Mouse (Mus musculus) heart, adult 2 months (tissue): ENCODE data around the gene Mllt11. TPM values are rescaled to one million over a fixed set of nuclear protein-coding genes. Genes with fewer than 3 reads are reported as not detected.

Experiments used
- DNase-seq, 2 experiments: peaks; one replicate each; pipeline ENCODE4 v3.0.0; 2021
- H3K27ac ChIP-seq: fragments of 200-600 bp; 2 replicates; pipeline ENCODE4 v1.8.1; 2022
- H3K27me3 ChIP-seq: fragments of 200-500 bp; 2 replicates; pipeline ENCODE4 v1.6.1; 2012; ENCODE audit warnings: mild to moderate bottlenecking, low read length, inconsistent platforms, mixed read lengths; ENCODE audit not compliant: control insufficient read depth, insufficient read depth
- H3K36me3 ChIP-seq: fragments of 200-500 bp; 2 replicates; pipeline ENCODE4 v1.6.1; 2012; ENCODE audit warnings: low read length, inconsistent platforms; ENCODE audit not compliant: control insufficient read depth, insufficient read depth
- H3K4me1 ChIP-seq: fragments of 200-500 bp; 2 replicates; pipeline ENCODE4 v1.6.1; 2011; ENCODE audit warnings: low read length; ENCODE audit not compliant: control insufficient read depth, insufficient read depth
- H3K4me3 ChIP-seq: fragments of 200-600 bp; 2 replicates; pipeline ENCODE4 v1.8.1; 2022
- H3K79me2 ChIP-seq: fragments of 200-500 bp; replicated peaks from 2 replicates; pipeline ENCODE4 v1.6.1; 2012; ENCODE audit warnings: mild to moderate bottlenecking, inconsistent platforms, low read length, moderate library complexity, mixed read lengths; ENCODE audit not compliant: control insufficient read depth, insufficient read depth
- H3K9ac ChIP-seq: fragments of 200-500 bp; 2 replicates; pipeline ENCODE4 v1.6.1; 2012; ENCODE audit warnings: low read depth, mild to moderate bottlenecking, control low read depth, inconsistent platforms, low read length, mixed read lengths
- CTCF ChIP-seq: fragments of 200-600 bp; IDR thresholded peaks from 2 replicates; pipeline ENCODE4 v1.8.1; 2022; ENCODE audit warnings: antibody characterized with exemption, mild to moderate bottlenecking, moderate library complexity
- EP300 ChIP-seq: fragments of 200-500 bp; IDR thresholded peaks from 2 replicates; pipeline ENCODE4 v1.6.1; 2011; ENCODE audit warnings: low read depth, low read length, control low read depth; ENCODE audit not compliant: insufficient read depth
- POLR2A ChIP-seq: fragments of 200-500 bp; IDR thresholded peaks from 2 replicates; pipeline ENCODE4 v1.6.1; 2011; ENCODE audit warnings: mild to moderate bottlenecking, low read depth, low read length, control low read depth; ENCODE audit not compliant: insufficient read depth
- WGBS: fragments of 180-500 bp; shearing (Covaris S2); methylation state at CpG from one replicate; pipeline ENCODE4 v1.1.7; 2018; 5-methylcytosine and 5-hydroxymethylcytosine counted together
- intact Hi-C: fragments of 180-260 bp; cut with DNase I; formaldehyde crosslinking; loops from one replicate; pipeline ENCODE4 v1.15.1; 2025
- polyA plus RNA-seq: library from polyadenylated mRNA; depleted of rRNA; stranded (reverse); fragments of >200 nt; gene quantifications from 2 replicates; pipeline ENCODE4 v1.2.3, GENCODE M21; 2012
- total RNA-seq, 2 experiments: library from RNA; stranded (reverse); gene quantifications; 2 replicates each; pipeline ENCODE4 v1.2.3; 2021

Mllt11 gene
- total and polyA plus RNA-seq, 3 experiments: 5.6 to 13.7 (median 6.9) TPM

DNA sequence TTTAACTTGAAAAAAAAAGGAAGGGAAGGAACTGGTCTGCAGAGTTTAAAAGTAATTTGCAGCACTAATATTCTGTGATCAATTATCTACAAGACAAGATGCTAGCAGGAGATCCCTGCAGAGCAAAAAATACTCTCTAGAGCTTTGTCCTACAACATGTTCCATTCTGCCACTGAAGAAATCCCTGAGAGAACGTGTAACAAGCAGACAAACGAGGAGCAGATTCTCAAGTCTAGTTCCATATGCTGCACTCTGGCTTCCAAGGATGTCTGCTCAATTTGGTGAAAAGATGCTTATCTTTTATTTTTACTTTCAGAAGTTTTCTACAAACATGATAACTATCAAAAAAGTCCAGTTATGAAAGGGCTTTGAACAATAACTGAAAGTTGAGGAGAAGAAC lies 31.4 kb downstream of the Mllt11 start:
- Histone ChIP-seq H3K9ac (no peak overlapping the region), H3K27me3 (no peaks in the 10 kb centered on the region), H3K36me3 (no peaks in the 10 kb centered on the region; the same call in none of the 2 replicates), H3K79me2 (no peaks in the 10 kb centered on the region), H3K27ac (no peak overlapping the region), H3K4me3 (no peak overlapping the region), H3K4me1 (no peaks in the 10 kb centered on the region)
- TF ChIP-seq CTCF (no peak), POLR2A (no peak), EP300 (no peak)
- WGBS: 87% methylated on average over 2 of the region's 2 CpGs
- DNase-seq: no peak
- intact Hi-C loops: no loop called here

DNA sequence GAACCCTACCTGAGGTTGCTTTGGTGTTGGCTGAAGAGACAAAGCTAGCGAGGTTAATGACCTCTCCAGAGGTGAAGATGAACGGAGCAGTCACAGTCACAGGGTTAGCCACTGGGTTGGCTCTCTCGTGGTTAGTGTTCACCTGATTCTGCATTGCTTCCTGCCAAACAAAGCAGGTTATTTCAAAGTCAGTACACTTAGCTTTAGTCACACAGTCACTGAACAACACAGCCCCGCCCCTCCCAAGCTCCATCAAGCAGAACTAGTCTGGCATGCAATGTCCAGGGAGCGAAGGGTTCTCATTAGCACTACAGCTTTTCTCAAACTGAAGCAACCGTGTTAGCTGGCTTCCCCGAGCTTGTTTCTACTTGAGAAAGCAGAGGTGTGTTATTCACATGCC lies 31.8 kb downstream of the Mllt11 start:
- H3K4me3 ChIP-seq: no peak overlapping the region
- intact Hi-C loops: no loop called here
- no peaks in the 10 kb centered on the region for H3K27me3 ChIP-seq
- no peaks in the 10 kb centered on the region; the same call in none of the 2 replicates for H3K36me3 ChIP-seq
- DNase-seq: no peak
- no peaks in the 10 kb centered on the region for H3K4me1 ChIP-seq
- H3K9ac ChIP-seq: no peak overlapping the region
- no peaks in the 10 kb centered on the region for H3K79me2 ChIP-seq
- TF ChIP-seq CTCF (no peak), POLR2A (no peak), EP300 (no peak)
- 86% methylated on average over 7 of the region's 7 CpGs for WGBS
- H3K27ac ChIP-seq: no peak overlapping the region

DNA sequence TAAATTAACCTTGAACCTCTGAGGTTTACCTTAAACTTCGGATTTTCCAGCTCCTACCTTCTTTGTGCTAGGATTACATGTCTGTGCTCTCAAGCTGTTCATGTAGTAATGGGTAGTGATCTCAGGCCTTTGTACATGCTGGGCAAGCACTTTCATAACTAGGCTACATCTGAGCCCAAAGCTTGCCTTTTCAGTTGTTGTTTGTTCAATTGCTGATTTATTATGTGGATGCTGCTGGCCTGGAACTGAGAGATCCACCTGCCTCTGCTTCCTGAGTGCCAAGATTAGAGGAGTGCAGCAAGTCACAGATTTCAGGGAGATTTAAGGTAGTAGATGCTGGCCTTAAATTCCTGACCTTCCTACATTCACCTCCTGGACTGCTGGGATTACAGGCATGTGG lies 32.9 kb downstream of the Mllt11 start:
- H3K4me3 ChIP-seq: no peak overlapping the region
- no peaks in the 10 kb centered on the region for H3K4me1 ChIP-seq
- H3K27ac ChIP-seq: no peak overlapping the region
- H3K9ac ChIP-seq: no peak overlapping the region
- intact Hi-C loops: no loop called here
- H3K27me3 ChIP-seq: no peaks in the 10 kb centered on the region
- no peak for DNase-seq
- H3K36me3 ChIP-seq: no peaks in the 10 kb centered on the region; the same call in none of the 2 replicates
- 76% methylated on average over 1 of the region's 1 CpGs for WGBS
- no peaks in the 10 kb centered on the region for H3K79me2 ChIP-seq
- no peak for TF ChIP-seq POLR2A
- TF ChIP-seq CTCF: no peak
- TF ChIP-seq EP300: no peak

DNA sequence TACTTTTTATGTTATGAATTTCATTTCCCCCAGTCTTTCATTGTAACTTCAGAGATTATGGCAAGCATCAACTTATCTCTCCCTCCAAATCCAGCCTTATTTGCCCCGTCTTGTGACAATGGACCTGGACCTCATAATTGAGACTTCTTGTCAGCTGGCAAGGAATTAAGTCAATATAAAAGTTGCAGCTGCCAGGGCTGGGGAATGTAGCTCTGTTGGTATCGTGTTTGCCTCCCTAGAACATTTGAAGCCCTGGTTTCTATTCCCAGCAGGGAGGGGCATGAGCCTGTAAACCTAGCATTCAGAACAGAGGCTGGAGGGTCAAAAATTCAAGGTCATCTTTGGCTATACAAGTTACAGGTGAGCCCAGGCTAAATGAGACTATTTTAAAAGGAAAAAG lies 36.2 kb downstream of the Mllt11 start:
- no peak for DNase-seq
- 84% methylated on average over 2 of the region's 2 CpGs for WGBS
- Histone ChIP-seq H3K4me3 (no peak overlapping the region), H3K27me3 (no peaks in the 10 kb centered on the region), H3K79me2 (no peaks in the 10 kb centered on the region), H3K27ac (no peak overlapping the region), H3K4me1 (no peaks in the 10 kb centered on the region), H3K9ac (no peak overlapping the region), H3K36me3 (no peaks in the 10 kb centered on the region; the same call in 1 of the 2 replicates)
- intact Hi-C loops: no loop called here
- TF ChIP-seq CTCF (no peak), POLR2A (no peak), EP300 (no peak)

DNA sequence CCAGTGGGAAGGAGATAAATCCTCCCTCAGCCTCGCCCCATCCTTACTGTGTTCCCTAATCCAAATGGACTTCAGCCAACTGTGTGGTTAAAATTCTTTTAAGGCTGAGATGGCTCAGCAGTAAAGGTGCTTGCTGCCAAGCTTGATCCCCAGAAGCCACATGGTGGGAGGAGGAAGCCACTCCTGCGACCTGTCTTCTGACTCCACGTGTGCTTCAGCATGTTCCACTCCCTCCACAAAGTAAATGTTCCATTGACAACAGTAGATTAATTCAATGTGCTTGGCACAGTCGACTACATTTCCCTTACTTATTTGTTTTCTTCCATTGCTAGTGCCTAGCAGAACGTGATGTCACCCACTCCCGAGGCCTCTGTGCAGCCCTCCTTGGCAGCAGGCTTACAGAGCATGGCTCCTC lies 37.2 kb downstream of the Mllt11 start:
- DNase-seq: no peak
- Histone ChIP-seq H3K4me1 (no peaks in the 10 kb centered on the region), H3K27me3 (no peaks in the 10 kb centered on the region), H3K9ac (no peak overlapping the region), H3K36me3 (no peaks in the 10 kb centered on the region; the same call in 1 of the 2 replicates), H3K4me3 (no peak overlapping the region), H3K27ac (no peak overlapping the region), H3K79me2 (no peaks in the 10 kb centered on the region)
- TF ChIP-seq CTCF (no peak), POLR2A (no peak), EP300 (no peak)
- WGBS: 68% methylated on average over 6 of the region's 6 CpGs
- intact Hi-C loops: loop anchor here (5.0 kb wide), 1 partner anchor 68 kb away; no protein-coding TSS in a partner anchor

DNA sequence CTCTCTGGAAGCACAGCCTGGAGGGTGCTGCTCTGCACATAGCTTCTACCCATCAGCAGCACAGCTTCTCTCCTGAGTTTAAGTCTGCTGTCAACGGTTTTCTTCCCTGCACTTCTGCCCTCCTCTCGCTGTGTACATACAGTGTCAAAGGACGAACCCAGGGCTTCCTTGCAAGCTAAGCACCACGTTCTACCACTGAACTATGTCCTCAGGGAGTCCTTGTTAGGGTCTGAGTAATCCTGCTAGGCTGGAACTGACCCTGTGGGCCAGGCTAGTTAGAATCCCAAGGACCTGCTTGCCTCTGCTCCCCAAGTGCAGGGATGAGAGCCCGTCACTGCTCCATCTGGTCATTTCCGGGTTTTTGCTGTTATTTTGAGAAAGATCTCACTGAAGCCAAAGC lies 45.1 kb downstream of the Mllt11 start:
- Histone ChIP-seq H3K27me3 (no peaks in the 10 kb centered on the region), H3K4me1 (no peaks in the 10 kb centered on the region), H3K79me2 (no peaks in the 10 kb centered on the region), H3K9ac (no peak overlapping the region), H3K36me3 (no peaks in the 10 kb centered on the region), H3K27ac (no peak overlapping the region), H3K4me3 (no peak overlapping the region)
- WGBS: 90% methylated on average over 6 of the region's 6 CpGs
- TF ChIP-seq EP300 (no peak), CTCF (no peak), POLR2A (no peak)
- intact Hi-C loops: loop anchor here (5.0 kb wide), 1 partner anchor 40 kb away; no protein-coding TSS in a partner anchor
- DNase-seq: no peak
